Mouse (Mus musculus) embryo, embryonic 9.5 days (tissue): ENCODE measurements around the gene Hsp90ab1.

Experiments used
- DNase-seq: peaks from one replicate; pipeline ENCODE4 v3.0.0-alpha.2; 2017; ENCODE audit errors: extremely low spot score

Hsp90ab1 gene

GRCm38 (mm10) chr17:45557998-45558862 lies 14.8 kb downstream of the Hsp90ab1 start:
- no peak for DNase-seq

- no peak for DNase-seq
Measured at GRCm38 (mm10) chr17:45557246-45557824, 15.7 kb downstream of the Hsp90ab1 start.

GRCm38 (mm10) chr17:45556514-45557245 lies 16.4 kb downstream of the Hsp90ab1 start:
- no peak for DNase-seq

- DNase-seq = no peak
Measured at GRCm38 (mm10) chr17:45556107-45556489, 17.0 kb downstream of the Hsp90ab1 start.

- DNase-seq = peak; percentile 98
Measured at GRCm38 (mm10) chr17:45555452-45556106, 17.5 kb downstream of the Hsp90ab1 start, which contains the start of gene Nfkbie. Gene Nfkbie, plus strand, starts transcription at chr17:45555703.

GRCm38 (mm10) chr17:45554420-45554819 lies 18.7 kb downstream of the Hsp90ab1 start:
- no peak for DNase-seq

- DNase-seq = no peak
Measured at GRCm38 (mm10) chr17:45553065-45553464, 20.0 kb downstream of the Hsp90ab1 start.

- peak; percentile 79 for DNase-seq
Measured at GRCm38 (mm10) chr17:45551816-45552451, 21.1 kb downstream of the Hsp90ab1 start.

GRCm38 (mm10) chr17:45551249-45551796 lies 21.7 kb downstream of the Hsp90ab1 start:
- no peak for DNase-seq

GRCm38 (mm10) chr17:45550253-45550652 lies 22.8 kb downstream of the Hsp90ab1 start:
- DNase-seq = no peak

- peak; percentile 73 for DNase-seq
Measured at GRCm38 (mm10) chr17:45549617-45550181, 23.4 kb downstream of the Hsp90ab1 start, which contains the start of gene Tmem151b. Gene Tmem151b, minus strand, starts transcription at chr17:45549677.

GRCm38 (mm10) chr17:45548541-45549512 lies 24.2 kb downstream of the Hsp90ab1 start:
- peak; percentile 82 for DNase-seq

- no peak for DNase-seq
Measured at GRCm38 (mm10) chr17:45547461-45548190, 25.4 kb downstream of the Hsp90ab1 start.

- no peak for DNase-seq
Measured at GRCm38 (mm10) chr17:45546941-45547340, 26.1 kb downstream of the Hsp90ab1 start.

- DNase-seq = no peak
Measured at GRCm38 (mm10) chr17:45545278-45545961, 27.7 kb downstream of the Hsp90ab1 start.

- peak; percentile 47 for DNase-seq
Measured at GRCm38 (mm10) chr17:45544873-45545277, 28.2 kb downstream of the Hsp90ab1 start.

- DNase-seq = no peak
Measured at GRCm38 (mm10) chr17:45544001-45544872, 28.8 kb downstream of the Hsp90ab1 start.
